In genomic region chr1:193256621-193257098, GRCm38 (mm10) we compare ENCODE assay signal across 13 mouse cellular contexts. TPM values are rescaled to one million over a fixed set of nuclear protein-coding genes. Genes with fewer than 3 reads are reported as not detected.
DNase-seq lines count a peak whose midpoint lies in the region; ATAC-seq and TF ChIP-seq lines count a peak whose summit lies in the region.
"Had no signal": no experiment of that assay in that cellular context is flagged by ENCODE, and none has a peak within 500 bp of the region (broad histone marks: within the 10 kb centered on the region; RNA-seq: fewer than 3 reads in every experiment).

No protein-coding gene starts in this region.

- H3K27me3 ChIP-seq in neural tube, embryonic 15.5 days (replicated peaks) = no peaks in the 10 kb centered on the region
- H3K27me3 ChIP-seq in midbrain, embryonic 11.5 days (ENCODE audit: control insufficient read depth, insufficient read depth, low read length) = no peaks in the 10 kb centered on the region
- H3K27me3 ChIP-seq: limb, embryonic 13.5 days had no signal

- no peaks in the 10 kb centered on the region for H3K9me3 ChIP-seq in neural tube, embryonic 15.5 days (replicated peaks)
- no peaks in the 10 kb centered on the region for H3K9me3 ChIP-seq in midbrain, embryonic 11.5 days (ENCODE audit: control insufficient read depth, low read length)
- H3K9me3 ChIP-seq: forebrain, embryonic 10.5 days; limb, embryonic 13.5 days; midbrain, embryonic 12.5 days had no signal

- H3K4me1 ChIP-seq in neural tube, embryonic 15.5 days = peaks cover 8% of the 10 kb centered on the region
- H3K4me1 ChIP-seq in midbrain, embryonic 11.5 days (ENCODE audit: control insufficient read depth, insufficient read depth, low read length) = no peaks in the 10 kb centered on the region
- H3K4me1 ChIP-seq: forebrain, embryonic 10.5 days; midbrain, embryonic 12.5 days had no signal

- WGBS in neural tube, embryonic 15.5 days = 64% methylated on average over 5 of the region's 5 CpGs
- WGBS in midbrain, embryonic 11.5 days = 79% methylated on average over 5 of the region's 5 CpGs

- H3K4me3 ChIP-seq in gastrocnemius, adult 2 months = no peak overlapping the region; the same call in 1 of the 2 replicates
- H3K4me3 ChIP-seq in neural tube, embryonic 15.5 days (replicated peaks) = no peak overlapping the region
- H3K4me3 ChIP-seq in midbrain, embryonic 11.5 days (ENCODE audit: low read depth, low read length) = no peak overlapping the region
- H3K4me3 ChIP-seq: forebrain, embryonic 10.5 days; limb, embryonic 13.5 days; midbrain, embryonic 12.5 days had no signal

- no peak overlapping the region for H3K4me2 ChIP-seq in neural tube, embryonic 15.5 days
- no peak overlapping the region for H3K4me2 ChIP-seq in midbrain, embryonic 11.5 days
- H3K4me2 ChIP-seq: heart, embryonic 11.5 days; limb, embryonic 13.5 days; midbrain, embryonic 12.5 days had no signal

- no peak overlapping the region for H3K9ac ChIP-seq in neural tube, embryonic 15.5 days (replicated peaks)
- H3K9ac ChIP-seq in midbrain, embryonic 11.5 days (ENCODE audit: low read length) = no peak overlapping the region
- H3K9ac ChIP-seq: limb, embryonic 13.5 days; midbrain, embryonic 12.5 days had no signal

- no peak for TF ChIP-seq CTCF in gastrocnemius, adult 2 months (IDR thresholded peaks at IDR 0.05)

- DNase-seq in gastrocnemius, adult 2 months = no peak
- DNase-seq in gastrocnemius, postnatal 4 days (ENCODE audit: low spot score in 2 of 2) = no peak
- DNase-seq in left cerebral cortex, postnatal 4 days = peak; percentile 36
- no peak for DNase-seq in left cerebral cortex, postnatal 25 days (ENCODE audit: low spot score in 2 of 2)
- peak; percentile 81 for DNase-seq in brain, adult 2 months (ENCODE audit: low read depth, low spot score)
- DNase-seq in cerebellum, postnatal 10 days = peak; percentile 68 to 75
- DNase-seq in midbrain, embryonic 11.5 days (ENCODE audit: low spot score, missing footprints) = no peak
- DNase-seq: kidney, postnatal 10 days had no signal

- no peak for ATAC-seq in neural tube, embryonic 15.5 days (ENCODE audit: low FRiP score)
- ATAC-seq in midbrain, embryonic 11.5 days (ENCODE audit: low FRiP score) = no peak

- H3K27ac ChIP-seq in gastrocnemius, adult 2 months = peak overlapping the region; percentile 62
- no peak overlapping the region for H3K27ac ChIP-seq in neural tube, embryonic 15.5 days (replicated peaks)
- H3K27ac ChIP-seq in midbrain, embryonic 11.5 days (ENCODE audit: low read depth, low read length) = no peak overlapping the region
- H3K27ac ChIP-seq: forebrain, embryonic 10.5 days; limb, embryonic 13.5 days; midbrain, embryonic 12.5 days had no signal

- no peaks in the 10 kb centered on the region for H3K36me3 ChIP-seq in neural tube, embryonic 15.5 days
- no peaks in the 10 kb centered on the region for H3K36me3 ChIP-seq in midbrain, embryonic 11.5 days (ENCODE audit: control insufficient read depth, insufficient read depth, low read length)
- H3K36me3 ChIP-seq: forebrain, embryonic 10.5 days; limb, embryonic 13.5 days; midbrain, embryonic 12.5 days had no signal

- intact Hi-C loops in gastrocnemius, adult 2 months (cut with DNase I) = loop anchor here (5.0 kb wide), 1 partner anchor 106 kb away; no protein-coding TSS in a partner anchor
- intact Hi-C loops in left cerebral cortex, postnatal 4 days (cut with DNase I) = loop anchor here (5.0 kb wide), 1 partner anchor 121 kb away; no protein-coding TSS in a partner anchor
- intact Hi-C loops in left cerebral cortex, postnatal 25 days (cut with DNase I) = loop anchor here (2.0 kb wide), 2 partner anchors 68 to 120 kb away; no protein-coding TSS in a partner anchor

RNA-seq across cellular contexts. Expression of gene Hsd11b1, which starts 7.2 kb away (rescaled TPM):
- 1 to 10 TPM; 5.8 to 7.0 TPM for total RNA-seq in gastrocnemius, adult 2 months (2021)
- total RNA-seq in gastrocnemius, postnatal 4 days (2021) = 1 to 10 TPM; 3.7 to 3.9 TPM
- total RNA-seq in left cerebral cortex, postnatal 4 days (2021) = 1 to 10 TPM; 3.2 to 3.4 TPM
- total RNA-seq in left cerebral cortex, postnatal 25 days (2021) = 10 to 100 TPM; 24.1 to 24.9 TPM
- polyA plus RNA-seq in neural tube, embryonic 15.5 days (2015; fragmentation: Nextera tagmentation; extraction: Ambion mirVana) = 0.36 and 2.8 TPM in 2 replicates
- 0.23 TPM in 1 of 2 replicates, not detected in the other for polyA plus RNA-seq in midbrain, embryonic 11.5 days (2014; fragmentation: Nextera tagmentation; extraction: Ambion mirVana)
- polyA plus RNA-seq: midbrain, embryonic 12.5 days had no signal

RNA-seq across cellular contexts. Expression of gene G0s2, which starts 16.4 kb away (rescaled TPM):
- 10 to 100 TPM; 18.7 to 29.3 TPM for total RNA-seq in gastrocnemius, adult 2 months (2021)
- total RNA-seq in gastrocnemius, postnatal 4 days (2021) = 10 to 100 TPM; 45.2 to 61.4 TPM
- total RNA-seq in left cerebral cortex, postnatal 4 days (2021) = 1 to 10 TPM; 3.1 to 3.7 TPM
- total RNA-seq in left cerebral cortex, postnatal 25 days (2021) = 1 to 10 TPM; 8.0 to 8.3 TPM
- polyA plus RNA-seq in neural tube, embryonic 15.5 days (2015; fragmentation: Nextera tagmentation; extraction: Ambion mirVana) = 9.9 and 14.1 TPM in 2 replicates
- polyA plus RNA-seq in midbrain, embryonic 11.5 days (2014; fragmentation: Nextera tagmentation; extraction: Ambion mirVana) = 7.9 and 11.4 TPM in 2 replicates

RNA-seq across cellular contexts. Expression of gene Lamb3, which starts 49.2 kb away (rescaled TPM):
- total RNA-seq in gastrocnemius, adult 2 months (2021) = 1 to 10 TPM; 3.7 to 5.4 TPM
- total RNA-seq in gastrocnemius, postnatal 4 days (2021) = 1 to 10 TPM; 2.0 to 4.5 TPM
- total RNA-seq in left cerebral cortex, postnatal 4 days (2021) = 1 to 10 TPM in 1 of 2 experiments, under 1 TPM in 1; 0.91 to 1.0 TPM
- 1 to 10 TPM in 1 of 2 experiments, under 1 TPM in 1; 0.89 to 1.9 TPM for total RNA-seq in left cerebral cortex, postnatal 25 days (2021)
- polyA plus RNA-seq in neural tube, embryonic 15.5 days (2015; fragmentation: Nextera tagmentation; extraction: Ambion mirVana) = 0.59 and 3.8 TPM in 2 replicates
- polyA plus RNA-seq in midbrain, embryonic 11.5 days (2014; fragmentation: Nextera tagmentation; extraction: Ambion mirVana) = 0.11 TPM in 1 of 2 replicates, not detected in the other

RNA-seq across cellular contexts. Expression of gene Traf3ip3, which starts 55.2 kb away (rescaled TPM):
- 1 to 10 TPM in 1 of 2 experiments, under 1 TPM in 1; 0.48 to 1.2 TPM for total RNA-seq in gastrocnemius, adult 2 months (2021)
- 10 to 100 TPM; 77.1 to 86.9 TPM for total RNA-seq in gastrocnemius, postnatal 4 days (2021)
- 1 to 10 TPM; 1.0 to 2.0 TPM for total RNA-seq in left cerebral cortex, postnatal 4 days (2021)
- total RNA-seq in left cerebral cortex, postnatal 25 days (2021) = 1 to 10 TPM; 1.0 to 3.1 TPM
- 3.8 and 15.9 TPM in 2 replicates for polyA plus RNA-seq in neural tube, embryonic 15.5 days (2015; fragmentation: Nextera tagmentation; extraction: Ambion mirVana)
- 0.77 and 1.4 TPM in 2 replicates for polyA plus RNA-seq in midbrain, embryonic 11.5 days (2014; fragmentation: Nextera tagmentation; extraction: Ambion mirVana)

Comparison
In these comparisons a context has a peak if more than half of its experiments do, and no peak if none do; other contexts are left out.
1. DNase-seq: peak in left cerebral cortex, postnatal 4 days (single experiment), brain, adult 2 months (single experiment) and cerebellum, postnatal 10 days (2 of 2); none in gastrocnemius, adult 2 months (single experiment), gastrocnemius, postnatal 4 days (0 of 2), left cerebral cortex, postnatal 25 days (0 of 2) and midbrain, embryonic 11.5 days (single experiment).